Mouse (Mus musculus) CD4-positive, CD25-positive, alpha-beta regulatory T cell, adult 4 months (primary cell): ENCODE results near the gene Cdcp2. TPM values are rescaled to one million over a fixed set of nuclear protein-coding genes. Genes with fewer than 3 reads are reported as not detected.
"Not testable (repeated sequence)": the region's sequence is repeated elsewhere in the genome, so short reads cannot be mapped to it uniquely, and the experiment has no call there.

Experiments
- ATAC-seq: one replicate; pipeline ENCODE4 v1.8.0; 2017
- polyA plus RNA-seq, 2 experiments: library from polyadenylated mRNA; unstranded; fragments of 100-300 nt; shearing (Covaris generic); gene quantifications; one replicate each; pipeline ENCODE4 v1.2.1; 2017

Gene Cdcp2
- polyA plus RNA-seq, 2 experiments from 2014 or later: not detected

DNA sequence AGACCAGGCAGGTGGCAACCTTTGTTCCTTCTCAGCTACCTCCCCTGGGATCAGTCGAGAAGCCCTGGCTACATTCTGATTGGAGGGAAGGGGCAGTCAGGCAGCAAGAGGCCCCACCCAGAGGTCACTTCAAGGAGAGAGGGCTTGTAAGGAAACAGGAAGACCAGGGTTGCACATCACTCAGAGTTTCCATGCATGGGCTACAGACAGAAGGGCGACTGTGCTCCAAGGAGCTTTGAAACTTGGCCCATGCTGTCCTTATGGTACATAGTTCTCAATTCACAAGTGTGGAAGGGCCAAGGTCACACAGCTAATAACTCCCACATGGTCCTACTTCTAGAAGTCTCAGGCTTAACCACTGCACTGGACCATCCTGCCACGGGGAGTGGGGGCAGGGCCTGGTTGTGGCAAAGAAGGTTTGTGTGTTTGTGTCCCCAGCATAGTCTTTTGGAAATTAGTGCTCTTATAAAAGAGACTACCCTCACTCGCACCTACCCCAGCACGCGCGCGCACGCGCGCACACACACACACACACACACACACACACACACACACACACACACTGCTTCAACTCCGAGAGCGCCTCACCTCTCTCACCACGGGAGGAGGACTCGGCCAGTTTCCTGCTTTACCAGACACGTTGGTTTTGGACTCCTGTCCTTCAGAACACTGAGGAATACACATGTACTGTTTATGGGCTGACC, 2.1 kb upstream of the Cdcp2 start:
- ATAC-seq: no peak

GRCm38 (mm10) chr4:107096043-107096442, 648 bp upstream of the Cdcp2 start:
- no peak for ATAC-seq

DNA sequence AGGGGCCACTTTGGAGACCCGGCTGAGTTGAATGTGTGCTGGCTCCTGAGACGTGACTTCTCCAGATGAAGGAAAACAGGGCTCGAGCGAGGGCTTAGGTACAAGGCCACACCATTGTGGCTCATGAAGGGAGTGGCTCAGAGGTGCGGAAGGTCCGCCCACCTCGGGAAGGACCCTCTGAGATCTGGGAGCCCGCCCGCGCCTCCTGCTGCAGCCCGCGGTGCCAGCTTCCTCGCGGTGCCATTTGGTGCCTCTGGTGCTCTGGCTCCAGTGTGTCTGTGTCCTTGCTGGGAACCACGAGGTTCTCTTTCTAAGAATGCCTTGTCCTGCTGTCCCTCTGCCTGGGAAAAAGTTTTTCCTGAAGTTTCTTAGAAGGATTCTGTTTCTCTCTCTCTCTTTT, 1.2 kb downstream of the Cdcp2 start:
- no peak for ATAC-seq

GRCm38 (mm10) chr4:107098375-107098774, 1.7 kb downstream of the Cdcp2 start:
- ATAC-seq: no peak

DNA sequence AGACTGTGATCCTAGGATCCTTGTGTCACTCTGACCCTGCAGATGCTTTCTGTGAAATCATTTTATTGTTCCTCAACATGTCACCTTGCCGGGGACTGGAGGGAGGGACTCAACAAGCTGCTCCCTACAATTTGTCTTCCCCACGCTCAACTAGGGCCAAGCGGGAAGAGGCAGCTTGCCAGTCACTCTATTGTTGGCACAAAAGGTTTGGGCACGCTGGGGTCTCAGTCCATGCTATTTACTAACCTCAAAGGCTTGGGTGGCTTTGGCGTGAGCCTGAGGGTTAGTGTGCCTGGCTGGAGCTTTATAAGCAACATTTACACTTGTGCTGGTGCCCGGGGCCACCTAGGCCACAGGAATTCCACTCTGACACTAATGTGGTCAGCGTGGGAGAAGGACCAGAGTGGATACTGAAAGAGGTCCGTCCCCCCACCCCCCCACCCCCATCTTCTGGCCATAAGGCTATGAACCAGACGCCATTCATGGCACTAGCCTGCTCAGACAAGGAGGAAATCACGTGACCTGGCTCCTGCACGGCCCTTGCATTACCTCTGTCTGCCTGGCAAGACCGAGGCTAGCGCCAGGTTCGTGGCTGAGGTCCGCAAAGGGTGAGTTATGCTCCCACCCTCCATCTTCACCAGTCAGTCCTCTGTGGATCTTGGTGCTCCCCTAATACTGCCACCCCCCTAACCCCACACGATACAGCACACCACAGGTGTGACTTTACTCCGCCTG, 2.3 kb downstream of the Cdcp2 start:
- no peak for ATAC-seq

- no peak for ATAC-seq
Observed at GRCm38 (mm10) chr4:107102220-107102619, 5.5 kb downstream of the Cdcp2 start.

GRCm38 (mm10) chr4:107106777-107107176, 10.1 kb downstream of the Cdcp2 start:
- no peak for ATAC-seq

DNA sequence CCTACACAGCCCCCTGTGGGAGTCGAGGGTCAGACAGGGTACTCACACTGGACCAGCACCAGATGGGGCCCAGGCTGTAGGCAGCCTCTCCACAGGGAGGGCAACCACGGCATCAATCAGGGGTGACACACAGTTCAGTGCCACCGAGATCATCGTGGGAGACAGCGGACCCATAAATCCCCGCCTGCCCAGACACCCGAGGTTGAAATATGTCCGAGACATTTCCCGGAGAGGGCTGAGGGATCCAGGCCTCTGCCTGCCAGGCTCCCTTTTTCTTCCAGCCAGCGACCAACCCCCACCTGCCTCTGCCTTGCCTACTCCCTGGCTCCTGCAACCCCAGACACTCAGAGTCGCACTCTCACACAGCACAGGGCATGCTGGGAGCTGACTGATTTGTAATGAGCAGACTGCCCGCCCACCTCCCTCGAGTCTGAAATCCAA, 11.6 kb downstream of the Cdcp2 start:
- no peak for ATAC-seq

GRCm38 (mm10) chr4:107109181-107109580, 12.5 kb downstream of the Cdcp2 start:
- ATAC-seq: not testable (repeated sequence)

GRCm38 (mm10) chr4:107114278-107114677, 17.6 kb downstream of the Cdcp2 start:
- ATAC-seq: no peak

DNA sequence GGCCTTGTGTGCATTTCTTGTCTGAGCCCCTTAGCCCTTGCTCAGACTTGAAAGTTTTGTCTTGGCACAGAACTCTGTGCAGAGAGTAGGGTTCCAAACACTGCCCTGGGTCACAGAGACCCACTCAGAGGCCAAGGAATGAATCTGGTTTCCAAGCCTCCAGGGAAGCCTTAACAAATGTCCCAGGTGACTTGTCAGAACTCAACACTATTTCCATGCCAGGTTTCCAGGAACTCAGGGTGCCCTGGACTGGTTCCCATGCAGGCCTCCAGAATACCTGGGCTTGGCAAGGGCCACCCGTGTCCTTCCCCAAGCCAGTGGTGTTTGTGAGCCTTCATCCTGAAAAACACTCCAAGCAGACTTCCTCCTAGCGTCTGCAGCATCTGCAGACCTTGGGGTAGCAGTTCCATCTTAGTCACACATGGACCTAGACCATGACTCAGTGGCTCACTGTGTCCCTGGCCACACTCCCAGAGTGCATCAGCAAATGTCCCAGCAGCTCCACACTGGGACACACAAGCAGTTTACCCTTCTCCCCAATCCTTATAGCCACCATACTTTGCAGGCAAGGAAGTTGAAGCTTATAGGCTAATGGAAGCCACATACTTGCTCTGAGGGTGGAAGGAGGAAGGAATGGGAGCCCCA, 21.2 kb downstream of the Cdcp2 start:
- ATAC-seq: no peak

- no peak for ATAC-seq
Observed at GRCm38 (mm10) chr4:107119056-107119455, 22.4 kb downstream of the Cdcp2 start.

DNA sequence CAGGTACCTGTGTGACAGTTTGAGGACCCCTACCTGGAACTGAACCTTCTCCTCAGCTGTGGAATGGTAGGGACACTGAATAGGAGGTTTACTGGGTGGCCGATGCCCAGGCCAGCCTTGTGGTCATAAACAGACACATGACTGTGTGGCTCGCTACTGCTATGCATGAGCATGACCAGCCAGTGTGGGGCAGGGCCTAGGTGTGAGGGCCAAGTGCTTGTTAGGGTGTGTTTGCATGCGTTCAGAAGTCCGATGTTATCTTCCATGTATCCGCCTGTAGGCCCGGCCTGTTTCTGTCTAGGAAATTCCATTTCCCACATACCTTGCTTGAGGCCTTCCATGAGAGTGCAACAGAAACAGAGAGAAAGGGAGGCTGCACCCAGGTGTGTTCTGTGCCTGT, 24.0 kb downstream of the Cdcp2 start:
- ATAC-seq: no peak

DNA sequence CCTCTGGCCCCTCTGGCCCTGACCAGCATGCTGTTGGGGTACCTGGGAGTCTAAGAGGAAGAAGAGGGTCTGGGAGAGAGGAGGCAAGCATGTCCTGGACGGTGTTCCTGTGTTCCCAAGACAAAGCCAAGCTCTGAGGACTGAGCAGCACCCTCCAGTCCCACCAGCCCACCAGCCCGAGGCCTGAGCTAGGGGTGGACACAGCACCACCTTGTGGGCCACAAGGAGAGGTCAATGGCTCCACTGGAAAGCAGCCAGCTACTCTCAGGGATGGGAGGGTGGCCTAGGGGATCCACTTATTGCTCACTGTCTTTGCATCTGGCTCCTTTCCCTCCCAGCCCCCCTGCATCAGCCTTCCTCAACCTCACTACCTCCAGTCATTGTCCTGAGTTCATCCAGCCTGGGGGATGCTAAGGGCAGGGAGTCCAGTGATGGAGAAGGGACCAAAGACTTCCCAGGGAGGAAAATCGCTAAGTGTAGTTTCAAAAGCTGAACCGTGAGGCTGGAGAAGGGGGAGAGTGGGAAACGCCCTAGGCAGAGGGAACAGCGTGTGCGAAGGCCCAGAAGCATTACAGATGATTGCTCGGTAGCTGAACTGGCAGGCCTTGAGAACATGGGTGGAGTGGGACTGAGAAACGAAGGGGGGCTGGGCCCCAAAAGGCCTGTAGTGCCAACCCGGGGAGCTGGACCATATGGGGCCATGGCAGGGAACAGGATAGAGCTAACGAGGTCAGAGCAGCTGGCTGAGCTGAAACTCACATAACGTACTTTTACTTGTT, 24.7 kb downstream of the Cdcp2 start:
- no peak for ATAC-seq

- ATAC-seq: no peak
Observed at GRCm38 (mm10) chr4:107124376-107124775, 27.7 kb downstream of the Cdcp2 start.

- no peak for ATAC-seq
Observed at GRCm38 (mm10) chr4:107125101-107125500, 28.4 kb downstream of the Cdcp2 start.

DNA sequence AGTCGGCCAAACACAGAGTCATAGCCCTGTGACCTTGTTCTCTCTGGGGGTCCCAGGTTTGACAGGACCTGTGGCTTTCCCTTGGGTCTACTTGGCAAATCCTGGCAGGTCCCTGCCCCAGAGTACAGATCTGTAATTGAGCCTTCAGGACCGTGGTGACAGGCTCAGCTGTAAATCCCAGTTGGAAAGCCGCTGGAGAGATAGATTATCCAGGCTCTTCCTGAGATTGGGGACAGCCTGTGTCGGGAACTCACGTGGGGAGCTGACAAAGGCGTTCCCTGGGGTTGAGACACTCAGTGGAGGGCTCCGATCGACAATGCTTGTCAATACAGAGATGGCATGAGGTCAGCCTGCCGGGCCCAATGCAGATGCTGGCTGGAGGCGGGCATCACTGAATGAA, 29.7 kb downstream of the Cdcp2 start:
- ATAC-seq: no peak

- ATAC-seq: no peak
Observed at GRCm38 (mm10) chr4:107126891-107127524, 30.3 kb downstream of the Cdcp2 start.

DNA sequence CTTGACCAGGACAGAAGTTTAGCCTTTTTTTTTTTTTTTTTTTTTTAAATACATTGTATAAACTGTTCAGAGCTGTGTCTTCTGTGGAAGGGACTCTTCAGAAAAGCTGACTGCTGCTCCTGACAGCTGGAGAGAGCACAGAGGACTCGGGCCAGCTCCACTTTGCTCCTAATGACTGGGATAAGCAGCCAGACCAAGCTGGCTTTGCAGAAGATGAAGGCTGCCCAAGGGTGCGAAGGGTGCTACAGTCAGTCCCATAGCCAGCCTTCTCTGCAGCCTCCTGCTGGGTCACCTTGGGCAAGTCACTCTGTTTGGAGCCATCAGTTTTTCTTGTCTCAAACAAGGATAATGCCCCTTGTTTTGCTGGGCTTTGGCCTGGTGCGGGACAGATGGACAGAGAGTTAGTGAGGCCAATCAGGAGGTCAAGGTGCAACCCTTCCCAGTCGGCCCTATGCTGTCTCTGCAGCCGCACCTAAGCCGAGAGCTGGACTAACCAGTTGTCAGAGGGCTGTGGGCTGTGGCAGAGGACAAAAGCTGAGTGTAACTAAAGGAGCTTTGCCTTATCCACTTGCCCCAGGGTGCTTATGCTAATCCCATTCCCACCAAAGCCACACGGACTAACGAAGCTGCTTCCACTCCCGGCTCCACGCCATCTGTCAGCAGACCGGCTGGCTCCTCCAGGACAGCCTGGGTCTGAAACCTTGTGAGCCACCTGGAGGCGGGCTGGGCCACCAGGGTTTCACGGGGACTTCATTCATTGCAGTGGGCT, 31.4 kb downstream of the Cdcp2 start:
- ATAC-seq: no peak

DNA sequence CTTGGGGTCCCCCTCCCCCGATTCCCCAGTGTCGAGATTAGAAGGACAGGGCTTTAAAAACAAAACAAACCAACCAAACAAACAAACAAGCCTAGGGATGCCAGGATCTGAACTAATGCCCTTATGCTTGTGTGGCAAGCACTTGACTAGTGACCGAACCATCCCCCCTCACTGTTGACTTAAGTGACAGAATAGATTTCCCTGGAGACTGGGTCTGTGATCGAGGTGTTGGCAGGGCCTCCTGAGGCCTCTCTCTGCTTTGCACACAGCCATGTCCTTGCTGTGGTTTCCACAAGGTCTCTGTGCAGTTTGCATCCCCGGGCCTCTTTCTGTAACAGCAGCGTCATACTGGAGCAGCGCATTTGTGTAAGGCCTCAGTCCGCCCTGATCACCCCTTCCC, 32.7 kb downstream of the Cdcp2 start:
- ATAC-seq: no peak

DNA sequence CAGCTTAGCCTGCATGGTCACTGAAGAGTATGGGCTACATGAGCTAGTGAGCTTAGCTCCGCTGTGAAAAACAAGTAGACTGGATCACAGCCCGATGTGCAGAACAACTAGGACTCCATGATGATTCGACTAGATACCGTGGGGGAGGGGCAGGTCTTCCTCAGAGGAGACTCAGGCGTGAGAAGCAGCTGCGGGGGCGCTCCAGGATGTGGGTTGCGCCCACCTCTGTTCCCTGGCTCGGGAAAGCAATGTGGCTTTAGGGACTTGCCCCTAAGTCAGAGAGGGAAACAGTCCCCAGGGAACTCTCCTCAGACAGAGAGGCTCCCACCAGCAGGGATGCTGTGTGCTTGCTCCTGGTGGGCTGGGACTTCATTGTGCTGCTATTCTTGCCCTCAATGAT, 33.8 kb downstream of the Cdcp2 start:
- no peak for ATAC-seq

DNA sequence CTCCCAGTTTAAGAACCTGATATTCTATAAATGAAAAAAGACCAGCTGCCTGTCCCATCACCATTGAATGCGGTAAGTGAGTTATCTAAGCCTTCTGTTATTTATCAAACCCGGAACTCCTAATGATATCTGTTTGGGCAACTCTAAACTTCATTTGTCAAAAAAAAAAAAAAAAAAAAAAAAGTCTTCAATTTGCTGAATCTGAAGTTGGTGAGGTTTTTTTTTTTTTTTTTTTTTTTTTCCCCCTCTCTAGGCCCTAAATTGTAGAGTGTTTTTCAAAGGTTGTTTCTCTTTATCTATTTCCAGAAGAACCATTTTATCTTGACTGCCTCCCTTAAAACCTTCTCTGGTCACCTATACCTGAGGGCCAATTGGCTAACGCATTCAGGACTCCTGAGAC, 38.2 kb downstream of the Cdcp2 start:
- ATAC-seq: no peak
